Mouse (Mus musculus): ENCODE measurements around the gene Ppm1d.

- TF ChIP-seq CTCF (IDR thresholded peaks at IDR 0.05; ENCODE audit: extremely low read depth, insufficient read depth, insufficient read length, insufficient replicate concordance) = no peak
- no peak for TF ChIP-seq POLR2A (IDR thresholded peaks at IDR 0.05; ENCODE audit: low read depth, low read length)
Measured at GRCm38 (mm10) chr11:85299880-85300279, 11.2 kb upstream of the Ppm1d start.
